Mouse (Mus musculus): Measurements from ENCODE around the gene Rxrb. TPM values are rescaled to one million over a fixed set of nuclear protein-coding genes. Genes with fewer than 3 reads are reported as not detected.

The Rxrb gene
- total and polyA plus RNA-seq, 3 experiments = 27.0 to 47.7 (median 36.9) TPM

DNA sequence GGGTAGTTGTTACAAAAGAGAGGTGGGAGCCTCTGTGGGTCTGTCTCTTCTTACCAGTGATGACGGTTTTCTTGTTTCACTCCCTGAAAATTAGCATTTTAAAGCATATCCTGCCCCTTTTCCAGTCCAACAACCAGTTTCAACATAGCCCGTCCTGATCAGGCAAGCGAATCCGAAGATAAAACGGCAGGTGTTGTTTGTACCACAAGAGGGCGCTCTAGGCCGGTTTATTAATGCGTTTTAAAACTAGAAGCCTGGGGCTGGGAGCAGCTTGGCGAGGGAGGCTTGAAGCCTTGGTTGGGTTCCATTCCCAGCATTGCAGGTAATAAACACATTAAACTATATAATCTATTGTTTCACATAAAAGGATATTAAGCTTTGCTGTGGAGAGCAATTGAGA is 45.9 kb downstream of the Rxrb start:
- peaks cover 3 to 22% of the 10 kb centered on the region in 2 experiments; a peak in 3 of 4 replicates for H3K4me1 ChIP-seq (ENCODE audit: control insufficient read depth in 1 of 2, insufficient read depth in 2 of 2)
- no peaks in the 10 kb centered on the region for H3K79me2 ChIP-seq (replicated peaks; ENCODE audit: control insufficient read depth, extremely low read depth, insufficient read depth, poor library complexity, severe bottlenecking)
- TF ChIP-seq MXI1 (IDR thresholded peaks at IDR 0.05; ENCODE audit: low read depth, low read length) (0 out of 2 replicates have a peak, but pooled peaks have one; percentile 33), RAD21 (IDR thresholded peaks at IDR 0.05; ENCODE audit: low read depth, low read length) (peak; percentile 84), ZC3H11A (IDR thresholded peaks at IDR 0.05; ENCODE audit: low read depth, low read length) (peak; percentile 35), MEF2A (IDR thresholded peaks at IDR 0.05; ENCODE audit: borderline replicate concordance, low read depth, low read length) (peak; percentile 27; the same call in 1 of the 2 replicates), GABPA (IDR thresholded peaks at IDR 0.05; ENCODE audit: insufficient replicate concordance, low read depth, low read length) (no peak), USF2 (conservative IDR thresholded peaks at IDR 0.05; ENCODE audit: low read depth, low read length) (no peak), TCF12 (IDR thresholded peaks at IDR 0.05; ENCODE audit: low read depth, low read length) (0 out of 2 replicates have a peak, but pooled peaks have one; percentile 26), CTCF (conservative IDR thresholded peaks at IDR 0.05 in 1 of 2, IDR thresholded peaks at IDR 0.05 in 1 of 2; ENCODE audit: low read depth in 2 of 2, low read length in 2 of 2) (peak; percentile 55 to 85), SMC3 (IDR thresholded peaks at IDR 0.05; ENCODE audit: low read depth, low read length) (peak; percentile 77)
- H3K4me2 ChIP-seq (ENCODE audit: insufficient read depth, low read depth, poor library complexity, severe bottlenecking) = peak overlapping the region; percentile 92
- dilution Hi-C loops (cut with MboI; ENCODE audit: extremely low pct_ligation_motif_present, extremely low pct_unique_long_range_greater_than_20kb, low sequenced_read_pairs) (no loop called here), in situ Hi-C loops (cut with MboI; ENCODE audit: low pct_ligation_motif_present, low pct_unique_long_range_greater_than_20kb, low sequenced_read_pairs) (no loop called here)
- peaks cover 4% of the 10 kb centered on the region for H3K27me3 ChIP-seq (replicated peaks)
- no peaks in the 10 kb centered on the region for H3K36me3 ChIP-seq (replicated peaks in 1 of 2; ENCODE audit: control insufficient read depth in 1 of 2, insufficient read depth in 1 of 2, low read length in 1 of 2)
- no peak overlapping the region for H3K27ac ChIP-seq (ENCODE audit: insufficient read depth, low read depth)
- peak; percentile 89 for DNase-seq (ENCODE audit: extremely low read depth)
- H3K9ac ChIP-seq (ENCODE audit: insufficient read depth, low read depth) = peak overlapping the region; percentile 22; the same call in 1 of the 2 replicates
- peaks cover 2% of the 10 kb centered on the region for H3K9me3 ChIP-seq (replicated peaks; ENCODE audit: low read length)
- H3K4me3 ChIP-seq (replicated peaks in 1 of 3; ENCODE audit: low read depth in 2 of 3, low read length in 2 of 3, poor library complexity in 1 of 3) = peak overlapping the region in 1 of 3 experiments; percentile 26

DNA sequence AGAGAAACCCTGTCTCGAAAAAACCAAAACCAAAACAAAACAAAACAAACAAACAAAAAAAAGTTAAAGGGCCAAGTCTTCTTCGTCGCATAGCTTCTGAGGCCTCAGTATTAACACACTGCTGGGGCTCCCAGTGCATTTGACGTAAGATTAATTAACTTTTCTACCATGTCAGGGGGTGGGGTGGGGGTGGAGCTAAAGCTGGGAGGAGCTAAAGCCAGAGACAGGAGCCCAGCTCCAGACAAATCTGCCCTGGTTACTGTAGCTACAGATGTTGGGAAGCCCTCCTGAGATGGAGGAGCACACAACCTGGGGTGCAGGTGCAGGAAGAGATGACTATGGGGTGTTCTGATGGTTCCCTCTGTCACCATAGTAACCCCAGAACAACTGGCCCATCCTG is 46.5 kb downstream of the Rxrb start:
- peak overlapping the region; percentile 92 for H3K4me2 ChIP-seq (ENCODE audit: insufficient read depth, low read depth, poor library complexity, severe bottlenecking)
- H3K27me3 ChIP-seq (replicated peaks) = peaks cover 4% of the 10 kb centered on the region
- H3K9ac ChIP-seq (ENCODE audit: insufficient read depth, low read depth) = peak overlapping the region; percentile 22; the same call in 1 of the 2 replicates
- no peak overlapping the region for H3K27ac ChIP-seq (ENCODE audit: insufficient read depth, low read depth)
- peak overlapping the region in 1 of 3 experiments; percentile 31 for H3K4me3 ChIP-seq (replicated peaks in 1 of 3; ENCODE audit: low read depth in 2 of 3, low read length in 2 of 3, poor library complexity in 1 of 3)
- DNase-seq (ENCODE audit: extremely low read depth) = no peak
- H3K36me3 ChIP-seq (replicated peaks in 1 of 2; ENCODE audit: control insufficient read depth in 1 of 2, insufficient read depth in 1 of 2, low read length in 1 of 2) = no peaks in the 10 kb centered on the region
- dilution Hi-C loops (cut with MboI; ENCODE audit: extremely low pct_ligation_motif_present, extremely low pct_unique_long_range_greater_than_20kb, low sequenced_read_pairs) (no loop called here), in situ Hi-C loops (cut with MboI; ENCODE audit: low pct_ligation_motif_present, low pct_unique_long_range_greater_than_20kb, low sequenced_read_pairs) (no loop called here)
- TF ChIP-seq JUND (conservative IDR thresholded peaks at IDR 0.05; ENCODE audit: low read depth, low read length) (no peak), SMC3 (IDR thresholded peaks at IDR 0.05; ENCODE audit: low read depth, low read length) (no peak), USF1 (IDR thresholded peaks at IDR 0.05; ENCODE audit: low read depth, low read length) (no peak), HCFC1 (IDR thresholded peaks at IDR 0.05; ENCODE audit: low read depth, low read length) (no peak), CTCF (conservative IDR thresholded peaks at IDR 0.05 in 1 of 2, IDR thresholded peaks at IDR 0.05 in 1 of 2; ENCODE audit: low read depth in 2 of 2, low read length in 2 of 2) (no peak), ELF1 (IDR thresholded peaks at IDR 0.05; ENCODE audit: low read depth, low read length) (no peak), MEF2A (IDR thresholded peaks at IDR 0.05; ENCODE audit: borderline replicate concordance, low read depth, low read length) (no peak)
- H3K4me1 ChIP-seq (ENCODE audit: control insufficient read depth in 1 of 2, insufficient read depth in 2 of 2) = peaks cover 3 to 22% of the 10 kb centered on the region in 2 experiments; a peak in 3 of 4 replicates
- H3K9me3 ChIP-seq (replicated peaks; ENCODE audit: low read length) = peaks cover 2% of the 10 kb centered on the region
- no peaks in the 10 kb centered on the region for H3K79me2 ChIP-seq (replicated peaks; ENCODE audit: control insufficient read depth, extremely low read depth, insufficient read depth, poor library complexity, severe bottlenecking)

Measured in CH12.LX (cell line).